Mouse (Mus musculus): ENCODE measurements around the gene Sel1l2. TPM values are rescaled to one million over a fixed set of nuclear protein-coding genes. Genes with fewer than 3 reads are reported as not detected.

The Sel1l2 gene
- not detected in 2 replicates for polyA plus RNA-seq (2014; fragmentation: Nextera tagmentation; extraction: Ambion mirVana)

DNA sequence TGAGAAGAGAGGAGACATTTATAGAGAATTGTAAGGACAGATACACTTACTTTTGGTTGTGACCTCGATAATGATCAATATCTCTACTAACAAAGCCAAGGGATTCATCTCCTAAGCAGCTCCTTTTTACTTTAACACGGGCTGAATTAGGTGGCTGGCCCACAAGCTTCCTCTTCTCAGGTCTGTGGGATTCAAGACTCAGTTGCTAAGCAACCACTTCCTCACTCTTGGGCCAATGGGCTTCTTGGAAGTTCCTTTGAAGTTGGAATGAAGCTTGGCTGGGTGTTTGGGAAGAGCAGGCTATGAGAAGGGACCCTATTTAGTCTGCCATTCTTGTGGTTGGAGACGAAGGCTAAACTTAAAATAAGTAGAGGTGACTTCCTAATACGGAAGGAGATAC, at the start of gene Sel1l2:
Sel1l2 (minus strand) TSS at position 182 of the 400 bp plus-strand sequence.
- no peak within 1 kb of the TSS for H3K9ac ChIP-seq (replicated peaks; ENCODE audit: low read length)
- DNase-seq: peak; percentile 32
- WGBS: 26% methylated on average over 4 of the region's 4 CpGs

DNA sequence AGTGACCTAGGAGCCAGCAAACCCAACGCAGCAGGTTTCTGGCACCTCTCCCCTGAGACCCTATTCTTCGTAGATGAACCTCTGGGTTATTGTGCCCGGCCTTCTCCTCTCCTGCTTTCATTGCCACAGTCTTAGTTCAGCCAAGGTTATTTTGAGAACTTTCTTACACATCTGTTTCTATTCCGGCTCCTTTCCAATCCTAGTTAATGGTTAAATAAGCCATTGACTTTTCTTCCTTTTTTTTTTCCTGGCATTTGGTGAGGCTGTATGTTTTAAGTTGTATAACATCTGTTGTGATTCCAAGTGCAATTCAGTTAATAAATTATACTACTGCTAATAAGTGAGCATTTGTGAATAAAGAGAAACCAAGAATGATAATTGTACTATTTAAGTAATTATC, 49.6 kb upstream of the Sel1l2 start:
- ATAC-seq (ENCODE audit: low FRiP score, low TSS enrichment) (no peak), DNase-seq (no peak)
- H3K4me3 ChIP-seq (replicated peaks; ENCODE audit: low read depth, low read length): no peak overlapping the region
- H3K4me2 ChIP-seq (ENCODE audit: low read length): no peak overlapping the region
- no peak overlapping the region for H3K9ac ChIP-seq (replicated peaks; ENCODE audit: low read length)
- no peak overlapping the region for H3K27ac ChIP-seq (replicated peaks; ENCODE audit: low read depth, low read length)
- no peaks in the 10 kb centered on the region for H3K9me3 ChIP-seq (ENCODE audit: control insufficient read depth, low read length)
- no peaks in the 10 kb centered on the region for H3K4me1 ChIP-seq (ENCODE audit: control insufficient read depth, insufficient read depth, low read length)
- H3K27me3 ChIP-seq (ENCODE audit: control insufficient read depth, insufficient read depth, low read length): no peaks in the 10 kb centered on the region
- WGBS: 85% methylated on average over 4 of the region's 4 CpGs
- H3K36me3 ChIP-seq (ENCODE audit: control insufficient read depth, insufficient read depth, low read length): no peaks in the 10 kb centered on the region

More for the DNA sequence above, at the start of gene Sel1l2:
- Histone ChIP-seq H3K4me2 (ENCODE audit: low read length) (no peak within 1 kb of the TSS), H3K4me1 (ENCODE audit: control insufficient read depth, insufficient read depth, low read length) (no peaks in the 10 kb centered on the region), H3K36me3 (ENCODE audit: control insufficient read depth, insufficient read depth, low read length) (no peaks in the 10 kb centered on the region), H3K9me3 (ENCODE audit: control insufficient read depth, low read length) (no peaks in the 10 kb centered on the region), H3K27me3 (ENCODE audit: control insufficient read depth, insufficient read depth, low read length) (no peaks in the 10 kb centered on the region), H3K27ac (replicated peaks; ENCODE audit: low read depth, low read length) (no peak within 1 kb of the TSS), H3K4me3 (replicated peaks; ENCODE audit: low read depth, low read length) (no peak within 1 kb of the TSS)
- no peak for ATAC-seq (ENCODE audit: low FRiP score, low TSS enrichment)

DNA sequence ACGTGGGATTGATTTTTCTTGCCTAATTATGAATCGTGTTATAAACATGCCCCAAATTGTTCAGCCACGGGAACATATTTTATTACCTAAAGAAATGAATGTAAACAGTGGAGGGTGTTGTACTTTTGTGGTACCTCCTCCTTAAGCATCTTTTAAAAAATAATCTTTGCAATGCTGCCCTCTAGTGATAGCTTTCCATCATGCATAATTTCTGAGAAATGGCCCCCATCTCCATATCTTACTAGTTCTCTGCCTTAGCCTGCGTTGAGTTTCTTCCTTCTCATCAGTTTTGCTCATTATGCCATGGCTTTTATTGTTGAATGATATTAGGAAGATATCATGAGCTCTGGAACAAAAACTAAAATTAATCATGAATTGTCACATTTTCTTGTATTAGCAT, 37.8 kb upstream of the Sel1l2 start:
- Histone ChIP-seq H3K27me3 (ENCODE audit: control insufficient read depth, insufficient read depth, low read length) (no peaks in the 10 kb centered on the region), H3K4me1 (ENCODE audit: control insufficient read depth, insufficient read depth, low read length) (no peaks in the 10 kb centered on the region), H3K27ac (replicated peaks; ENCODE audit: low read depth, low read length) (no peak overlapping the region), H3K4me2 (ENCODE audit: low read length) (no peak overlapping the region), H3K9me3 (ENCODE audit: control insufficient read depth, low read length) (no peaks in the 10 kb centered on the region), H3K36me3 (ENCODE audit: control insufficient read depth, insufficient read depth, low read length) (no peaks in the 10 kb centered on the region), H3K4me3 (replicated peaks; ENCODE audit: low read depth, low read length) (no peak overlapping the region), H3K9ac (replicated peaks; ENCODE audit: low read length) (no peak overlapping the region)
- 17% methylated on average over 4 of the region's 4 CpGs for WGBS
- ATAC-seq (ENCODE audit: low FRiP score, low TSS enrichment): no peak; the same call in 1 of the 2 replicates
- DNase-seq: peak; percentile 88

DNA sequence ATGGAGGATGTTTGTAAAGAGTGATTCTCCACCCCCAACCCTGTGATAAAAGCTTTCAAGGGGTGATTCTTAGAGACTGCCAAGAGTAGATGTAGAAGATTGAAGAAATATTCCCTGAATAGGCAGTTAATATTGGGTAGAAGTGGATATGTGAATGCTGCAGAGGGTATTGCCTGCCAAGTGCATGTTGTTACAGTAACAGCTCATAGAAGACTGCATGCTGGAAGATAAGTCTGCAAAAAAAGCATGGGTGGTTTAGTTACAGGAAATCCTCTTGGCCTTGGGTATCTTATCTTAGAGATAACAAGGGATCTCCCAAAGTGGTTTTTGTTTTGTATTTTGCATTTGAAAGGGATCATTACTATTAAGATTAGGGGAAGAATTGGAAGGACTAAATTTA, 36.3 kb upstream of the Sel1l2 start:
- H3K4me1 ChIP-seq (ENCODE audit: control insufficient read depth, insufficient read depth, low read length): no peaks in the 10 kb centered on the region
- H3K27me3 ChIP-seq (ENCODE audit: control insufficient read depth, insufficient read depth, low read length): no peaks in the 10 kb centered on the region
- H3K36me3 ChIP-seq (ENCODE audit: control insufficient read depth, insufficient read depth, low read length): no peaks in the 10 kb centered on the region
- DNase-seq (no peak), ATAC-seq (ENCODE audit: low FRiP score, low TSS enrichment) (no peak)
- no peak overlapping the region for H3K9ac ChIP-seq (replicated peaks; ENCODE audit: low read length)
- H3K4me2 ChIP-seq (ENCODE audit: low read length): no peak overlapping the region
- H3K4me3 ChIP-seq (replicated peaks; ENCODE audit: low read depth, low read length): no peak overlapping the region
- H3K27ac ChIP-seq (replicated peaks; ENCODE audit: low read depth, low read length): no peak overlapping the region
- no peaks in the 10 kb centered on the region for H3K9me3 ChIP-seq (ENCODE audit: control insufficient read depth, low read length)

DNA sequence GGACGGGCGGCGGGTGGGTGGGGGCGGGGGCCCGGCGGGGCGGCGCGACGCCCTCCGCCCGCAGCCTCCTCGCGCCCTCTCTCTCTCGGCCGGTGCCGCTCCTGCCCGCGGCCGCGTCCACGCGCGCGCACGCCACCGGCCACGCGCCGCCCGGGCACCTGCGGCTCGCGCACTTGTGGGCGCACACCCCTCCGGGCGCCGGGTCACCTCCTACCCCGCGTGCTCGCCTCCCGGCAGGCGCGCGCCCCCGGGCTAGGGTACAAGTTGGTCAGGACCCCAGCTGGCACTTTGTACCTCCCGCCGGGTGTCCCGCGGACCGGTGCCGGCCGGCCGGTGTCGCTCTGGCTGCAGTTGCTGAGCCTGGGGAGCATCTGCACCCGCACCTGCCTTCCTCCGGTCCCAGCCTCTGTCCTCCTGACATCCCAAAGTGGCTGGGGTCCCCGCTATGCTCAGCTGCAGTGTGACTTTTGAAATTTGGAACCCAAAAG, 6.3 kb upstream of the Sel1l2 start:
- H3K4me2 ChIP-seq (ENCODE audit: low read length): peak overlapping the region; percentile 87
- ATAC-seq (ENCODE audit: low FRiP score, low TSS enrichment) (peak; percentile 73), DNase-seq (peak; percentile 76)
- H3K36me3 ChIP-seq (ENCODE audit: control insufficient read depth, insufficient read depth, low read length): no peaks in the 10 kb centered on the region
- H3K4me3 ChIP-seq (replicated peaks; ENCODE audit: low read depth, low read length): peak overlapping the region; percentile 79
- H3K4me1 ChIP-seq (ENCODE audit: control insufficient read depth, insufficient read depth, low read length): peaks cover 7% of the 10 kb centered on the region
- under 1% methylated on average over 47 of the region's 58 CpGs for WGBS
- H3K27me3 ChIP-seq (ENCODE audit: control insufficient read depth, insufficient read depth, low read length): no peaks in the 10 kb centered on the region
- H3K9ac ChIP-seq (replicated peaks; ENCODE audit: low read length): peak overlapping the region; percentile 74
- no peaks in the 10 kb centered on the region for H3K9me3 ChIP-seq (ENCODE audit: control insufficient read depth, low read length)
- H3K27ac ChIP-seq (replicated peaks; ENCODE audit: low read depth, low read length): peak overlapping the region; percentile 76

DNA sequence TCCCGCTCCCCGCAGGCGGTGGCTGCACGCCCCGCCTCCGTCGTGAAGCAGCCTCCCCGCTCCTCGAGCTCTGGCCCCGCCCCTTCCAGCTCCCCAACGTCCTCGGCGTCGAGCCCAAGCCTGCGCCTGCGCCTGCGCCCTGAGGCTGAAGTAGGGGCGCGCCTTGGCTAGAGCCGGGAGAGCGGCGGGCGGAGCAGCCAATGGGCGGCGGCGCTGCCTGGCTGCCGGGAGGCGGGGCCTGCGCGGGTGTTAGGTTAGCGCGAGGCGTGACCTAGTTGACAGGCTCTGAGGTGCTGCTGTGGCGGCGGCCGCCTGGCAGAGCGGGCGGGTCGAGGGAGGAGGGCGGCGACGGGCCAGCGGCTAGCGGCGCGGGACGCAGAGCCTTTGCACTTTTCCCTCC, 5.7 kb upstream of the Sel1l2 start, which contains the start of gene Macrod2:
Macrod2 (plus strand) TSS at position 131 of the 400 bp plus-strand sequence.
- H3K4me2 ChIP-seq (ENCODE audit: low read length): peak within 1 kb of the TSS; percentile 87
- DNase-seq: peak; percentile 100
- under 1% methylated on average over 45 of the region's 47 CpGs for WGBS
- no peaks in the 10 kb centered on the region for H3K36me3 ChIP-seq (ENCODE audit: control insufficient read depth, insufficient read depth, low read length)
- H3K9ac ChIP-seq (replicated peaks; ENCODE audit: low read length): peak within 1 kb of the TSS; percentile 74
- H3K4me3 ChIP-seq (replicated peaks; ENCODE audit: low read depth, low read length): peak within 1 kb of the TSS; percentile 79
- H3K27ac ChIP-seq (replicated peaks; ENCODE audit: low read depth, low read length): peak within 1 kb of the TSS; percentile 76
- no peaks in the 10 kb centered on the region for H3K27me3 ChIP-seq (ENCODE audit: control insufficient read depth, insufficient read depth, low read length)
- ATAC-seq (ENCODE audit: low FRiP score, low TSS enrichment): peak; percentile 98
- peaks cover 7% of the 10 kb centered on the region for H3K4me1 ChIP-seq (ENCODE audit: control insufficient read depth, insufficient read depth, low read length)
- H3K9me3 ChIP-seq (ENCODE audit: control insufficient read depth, low read length): no peaks in the 10 kb centered on the region

DNA sequence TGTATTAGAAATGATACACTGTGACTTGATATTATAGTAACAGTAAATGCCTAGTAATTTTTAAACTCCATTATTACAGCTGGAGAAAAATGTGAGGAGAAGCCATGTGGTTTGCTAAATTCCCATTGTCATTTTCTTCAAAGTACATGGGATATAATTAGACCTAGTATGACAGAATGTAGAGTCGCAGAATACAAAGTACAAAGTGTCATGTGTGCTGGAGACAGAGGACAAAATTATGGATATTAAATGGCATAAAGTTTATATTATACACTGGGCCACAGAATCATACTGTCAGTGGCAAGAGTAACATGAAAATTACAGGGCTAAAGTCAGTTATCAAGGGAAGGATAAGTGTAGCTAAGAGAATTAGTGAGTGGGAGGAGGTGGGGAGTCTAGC, 24.7 kb downstream of the Sel1l2 start:
- Histone ChIP-seq H3K27ac (replicated peaks; ENCODE audit: low read depth, low read length) (no peak overlapping the region), H3K4me2 (ENCODE audit: low read length) (no peak overlapping the region), H3K27me3 (ENCODE audit: control insufficient read depth, insufficient read depth, low read length) (no peaks in the 10 kb centered on the region), H3K4me3 (replicated peaks; ENCODE audit: low read depth, low read length) (no peak overlapping the region), H3K36me3 (ENCODE audit: control insufficient read depth, insufficient read depth, low read length) (no peaks in the 10 kb centered on the region), H3K4me1 (ENCODE audit: control insufficient read depth, insufficient read depth, low read length) (no peaks in the 10 kb centered on the region), H3K9ac (replicated peaks; ENCODE audit: low read length) (no peak overlapping the region), H3K9me3 (ENCODE audit: control insufficient read depth, low read length) (no peaks in the 10 kb centered on the region)
- DNase-seq (no peak), ATAC-seq (ENCODE audit: low FRiP score, low TSS enrichment) (no peak)
- WGBS: 94% methylated on average over 1 of the region's 1 CpGs

DNA sequence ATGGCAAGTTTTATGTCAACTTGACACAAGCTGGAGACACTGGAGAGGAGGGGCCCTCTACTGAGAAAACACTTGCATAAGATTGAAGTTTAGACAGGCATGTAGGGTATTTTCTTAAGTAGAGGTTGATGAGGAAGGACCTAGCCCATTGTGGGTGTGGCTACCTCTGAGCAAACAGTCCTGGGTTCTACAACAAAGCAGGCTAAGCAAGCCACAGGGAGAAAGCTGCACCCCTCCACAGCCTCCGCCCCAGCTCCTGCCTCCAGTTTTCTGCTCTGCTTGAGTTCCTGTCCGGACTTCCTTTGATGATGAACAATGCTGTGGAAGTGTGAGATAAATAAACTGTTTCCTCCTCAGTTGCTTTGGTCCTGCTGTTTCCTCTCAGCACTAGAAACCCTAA, 29.6 kb downstream of the Sel1l2 start:
- Histone ChIP-seq H3K4me3 (replicated peaks; ENCODE audit: low read depth, low read length) (no peak overlapping the region), H3K27ac (replicated peaks; ENCODE audit: low read depth, low read length) (no peak overlapping the region), H3K4me2 (ENCODE audit: low read length) (no peak overlapping the region), H3K9me3 (ENCODE audit: control insufficient read depth, low read length) (no peaks in the 10 kb centered on the region), H3K36me3 (ENCODE audit: control insufficient read depth, insufficient read depth, low read length) (no peaks in the 10 kb centered on the region), H3K27me3 (ENCODE audit: control insufficient read depth, insufficient read depth, low read length) (no peaks in the 10 kb centered on the region), H3K4me1 (ENCODE audit: control insufficient read depth, insufficient read depth, low read length) (no peaks in the 10 kb centered on the region), H3K9ac (replicated peaks; ENCODE audit: low read length) (no peak overlapping the region)
- DNase-seq (no peak), ATAC-seq (ENCODE audit: low FRiP score, low TSS enrichment) (no peak)
- WGBS: 63% methylated on average over 2 of the region's 2 CpGs

DNA sequence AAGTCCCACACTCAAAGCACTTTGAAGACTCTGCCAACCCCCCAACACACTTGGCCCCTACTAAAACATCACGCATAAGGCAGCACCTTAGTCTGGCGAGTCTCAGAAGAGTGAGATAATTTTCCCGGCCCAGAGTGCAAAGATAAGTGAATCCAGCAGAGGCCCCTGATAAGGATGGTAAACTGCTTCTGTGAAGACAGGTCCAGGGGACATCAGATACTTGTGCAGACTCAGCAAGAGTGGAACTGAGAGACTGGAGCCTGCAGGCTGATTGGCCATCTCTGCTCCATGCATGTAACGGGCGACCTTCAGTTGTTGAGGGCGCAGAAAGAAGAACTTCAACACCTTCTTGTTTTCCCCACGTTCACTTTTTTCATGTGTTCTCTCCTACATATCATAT, 47.1 kb downstream of the Sel1l2 start:
- H3K4me1 ChIP-seq (ENCODE audit: control insufficient read depth, insufficient read depth, low read length): no peaks in the 10 kb centered on the region

More for the DNA sequence above, 47.1 kb downstream of the Sel1l2 start:
- no peak for ATAC-seq (ENCODE audit: low FRiP score, low TSS enrichment)
- no peak for DNase-seq
- Histone ChIP-seq H3K27me3 (ENCODE audit: control insufficient read depth, insufficient read depth, low read length) (no peaks in the 10 kb centered on the region), H3K36me3 (ENCODE audit: control insufficient read depth, insufficient read depth, low read length) (no peaks in the 10 kb centered on the region), H3K9me3 (ENCODE audit: control insufficient read depth, low read length) (no peaks in the 10 kb centered on the region), H3K4me2 (ENCODE audit: low read length) (no peak overlapping the region), H3K4me3 (replicated peaks; ENCODE audit: low read depth, low read length) (no peak overlapping the region), H3K27ac (replicated peaks; ENCODE audit: low read depth, low read length) (no peak overlapping the region), H3K9ac (replicated peaks; ENCODE audit: low read length) (no peak overlapping the region)
- WGBS: 94% methylated on average over 7 of the region's 7 CpGs
